Mouse (Mus musculus) kidney, adult 2 months (tissue): Measurements from ENCODE around the gene B3glct. TPM values are rescaled to one million over a fixed set of nuclear protein-coding genes. Genes with fewer than 3 reads are reported as not detected.

Experiments
- DNase-seq: peaks from one replicate; pipeline ENCODE4 v3.0.0; 2021
- H3K27ac ChIP-seq: fragments of 200-500 bp; 2 replicates; pipeline ENCODE4 v1.5.1; 2012; ENCODE audit warnings: low read depth, low read length, control low read depth, inconsistent platforms; ENCODE audit not compliant: insufficient read depth
- H3K27me3 ChIP-seq: fragments of 200-500 bp; replicated peaks from 2 replicates; pipeline ENCODE4 v1.6.1; 2012; ENCODE audit warnings: mild to moderate bottlenecking, moderate library complexity, low read length, inconsistent platforms; ENCODE audit not compliant: control insufficient read depth, insufficient read depth
- H3K36me3 ChIP-seq: fragments of 200-500 bp; 2 replicates; pipeline ENCODE4 v1.6.1; 2012; ENCODE audit warnings: mild to moderate bottlenecking, moderate library complexity, low read length, inconsistent platforms; ENCODE audit not compliant: control insufficient read depth, insufficient read depth
- H3K4me1 ChIP-seq: fragments of 200-500 bp; 2 replicates; pipeline ENCODE4 v1.6.1; 2011; ENCODE audit warnings: low read length; ENCODE audit not compliant: control insufficient read depth, insufficient read depth
- H3K4me3 ChIP-seq: fragments of 200-500 bp; 2 replicates; pipeline ENCODE4 v1.5.1; 2011; ENCODE audit warnings: mild to moderate bottlenecking, low read depth, low read length, control low read depth; ENCODE audit not compliant: insufficient read depth
- CTCF ChIP-seq: fragments of 200-500 bp; conservative IDR thresholded peaks from 2 replicates; pipeline ENCODE4 v1.5.1; 2011; ENCODE audit warnings: low read depth, mild to moderate bottlenecking, control low read depth, low read length, moderate library complexity, mixed read lengths; ENCODE audit not compliant: insufficient read depth, insufficient read length
- POLR2A ChIP-seq: fragments of 200-500 bp; IDR thresholded peaks from one replicate; pipeline ENCODE4 v1.6.1; 2011; ENCODE audit warnings: low read depth, low read length, control low read depth
- WGBS: fragments of 180-500 bp; shearing (Covaris S2); methylation state at CpG from one replicate; pipeline ENCODE4 v1.1.7; 2018; 5-methylcytosine and 5-hydroxymethylcytosine counted together
- polyA plus RNA-seq: library from polyadenylated mRNA; depleted of rRNA; stranded (reverse); fragments of >200 nt; gene quantifications from 2 replicates; pipeline ENCODE4 v1.2.3, GENCODE M21; 2012

Gene B3glct
- polyA plus RNA-seq, 1 experiment, result 6.4 TPM

DNA sequence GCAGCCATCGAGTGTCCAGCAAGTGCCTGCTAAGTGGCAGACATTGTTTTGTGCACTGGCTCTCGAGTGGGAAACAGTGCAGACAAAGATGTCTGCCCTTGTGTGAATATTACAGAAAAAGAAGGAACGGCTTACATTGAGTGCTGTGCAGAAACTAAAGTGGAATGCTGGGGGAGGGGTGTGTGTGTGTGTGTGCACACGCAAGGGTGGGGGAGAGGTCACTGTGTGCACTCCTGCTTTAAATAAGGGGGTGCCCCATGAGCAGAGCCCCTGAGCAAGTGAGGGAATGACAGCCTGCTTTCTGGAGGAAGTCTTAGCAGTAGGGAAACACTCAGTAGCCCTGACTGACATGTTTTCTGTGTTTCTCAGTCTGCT, 27.9 kb upstream of the B3glct start:
- no peaks in the 10 kb centered on the region for H3K27me3 ChIP-seq
- H3K27ac ChIP-seq, result no peak overlapping the region
- no peak for DNase-seq
- WGBS, result 64% methylated on average over 4 of the region's 4 CpGs
- TF ChIP-seq POLR2A, result no peak
- no peak for TF ChIP-seq CTCF
- no peak overlapping the region for H3K4me3 ChIP-seq
- H3K36me3 ChIP-seq, result no peaks in the 10 kb centered on the region
- peaks cover 2% of the 10 kb centered on the region; the same call in 1 of the 2 replicates for H3K4me1 ChIP-seq

DNA sequence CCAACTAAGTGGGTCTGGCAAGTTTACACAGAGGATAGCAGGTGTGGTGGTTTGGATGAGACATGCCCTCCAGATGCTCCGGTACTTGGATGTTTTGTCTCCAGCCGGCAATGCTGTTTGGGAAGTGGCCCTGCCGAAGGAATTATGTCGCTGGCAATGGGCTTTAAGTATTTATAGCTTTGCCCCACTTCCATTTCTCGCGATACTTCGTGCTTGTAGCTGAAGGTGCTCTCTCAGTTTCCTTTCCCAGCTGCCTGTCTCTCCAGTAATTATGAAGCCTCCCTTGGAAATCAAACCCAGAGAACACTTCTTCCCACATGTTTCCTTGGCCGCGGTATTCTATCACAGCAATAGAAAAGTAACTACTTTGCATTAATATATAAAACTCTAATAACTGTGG, 22.4 kb upstream of the B3glct start:
- no peak for DNase-seq
- no peaks in the 10 kb centered on the region for H3K4me1 ChIP-seq
- no peak overlapping the region for H3K27ac ChIP-seq
- TF ChIP-seq POLR2A, result no peak
- TF ChIP-seq CTCF, result no peak
- H3K36me3 ChIP-seq, result no peaks in the 10 kb centered on the region
- no peaks in the 10 kb centered on the region for H3K27me3 ChIP-seq
- no peak overlapping the region for H3K4me3 ChIP-seq
- WGBS, result 87% methylated on average over 9 of the region's 9 CpGs

DNA sequence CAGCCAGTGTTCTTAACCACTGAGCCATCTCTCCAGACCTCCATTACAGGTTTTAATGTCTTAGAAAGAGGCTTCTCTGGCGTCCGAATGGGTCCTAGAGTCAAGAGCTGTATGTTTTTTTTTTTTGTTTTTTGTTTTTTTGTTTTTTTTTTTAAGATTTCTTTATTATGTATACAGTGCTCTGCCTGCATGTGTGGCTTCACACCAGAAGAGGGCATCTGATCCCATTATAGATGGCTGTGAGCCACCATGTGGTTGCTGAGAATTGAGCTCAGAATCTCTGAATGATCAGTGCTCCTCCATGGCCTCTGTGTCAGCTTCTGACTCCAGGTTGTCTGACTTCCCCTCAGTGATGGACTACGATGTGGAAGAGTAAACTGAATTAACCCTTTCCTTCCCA, 20.0 kb upstream of the B3glct start:
- Histone ChIP-seq H3K27me3 (no peaks in the 10 kb centered on the region), H3K27ac (no peak overlapping the region), H3K4me3 (no peak overlapping the region), H3K4me1 (no peaks in the 10 kb centered on the region), H3K36me3 (no peaks in the 10 kb centered on the region)
- no peak for DNase-seq
- no peak for TF ChIP-seq POLR2A
- no peak for TF ChIP-seq CTCF
- 69% methylated on average over 3 of the region's 3 CpGs for WGBS

DNA sequence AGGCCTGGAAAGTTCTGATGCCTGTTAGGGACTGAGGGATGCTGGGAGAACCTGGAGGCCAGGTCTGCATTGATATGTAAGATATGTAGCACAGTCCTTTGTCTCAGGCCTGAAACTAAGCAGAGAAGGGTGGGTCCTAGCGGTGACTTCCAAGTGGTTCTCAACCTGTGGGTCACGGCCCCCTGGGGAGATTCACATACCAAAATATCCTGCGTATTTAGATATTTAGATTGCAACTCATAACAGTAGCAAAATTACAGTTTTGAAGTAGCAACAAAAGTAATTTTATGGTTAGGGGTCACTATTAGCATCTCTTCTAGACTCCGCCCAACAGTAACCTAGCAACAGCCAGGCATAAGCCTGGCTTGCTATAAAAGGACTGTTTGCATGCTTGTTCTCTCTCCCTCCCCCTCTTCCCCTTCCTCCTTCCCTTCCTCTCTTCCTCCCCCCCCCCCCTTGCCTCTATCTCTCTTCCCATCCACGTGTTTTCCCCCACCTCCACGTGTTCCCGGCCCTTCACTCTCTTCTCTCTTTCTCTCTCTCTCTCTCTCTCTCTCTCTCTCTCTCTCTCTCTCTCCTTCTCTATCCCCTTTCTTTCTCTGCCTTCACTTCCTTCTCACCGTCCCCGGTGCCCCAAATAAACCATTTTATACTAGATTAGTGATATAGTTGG, 19.2 kb upstream of the B3glct start:
- DNase-seq, result no peak
- 70% methylated on average over 9 of the region's 9 CpGs for WGBS
- no peaks in the 10 kb centered on the region for H3K36me3 ChIP-seq
- H3K4me1 ChIP-seq, result no peaks in the 10 kb centered on the region
- H3K27me3 ChIP-seq, result no peaks in the 10 kb centered on the region
- no peak for TF ChIP-seq CTCF
- no peak for TF ChIP-seq POLR2A
- no peak overlapping the region for H3K4me3 ChIP-seq
- no peak overlapping the region for H3K27ac ChIP-seq

DNA sequence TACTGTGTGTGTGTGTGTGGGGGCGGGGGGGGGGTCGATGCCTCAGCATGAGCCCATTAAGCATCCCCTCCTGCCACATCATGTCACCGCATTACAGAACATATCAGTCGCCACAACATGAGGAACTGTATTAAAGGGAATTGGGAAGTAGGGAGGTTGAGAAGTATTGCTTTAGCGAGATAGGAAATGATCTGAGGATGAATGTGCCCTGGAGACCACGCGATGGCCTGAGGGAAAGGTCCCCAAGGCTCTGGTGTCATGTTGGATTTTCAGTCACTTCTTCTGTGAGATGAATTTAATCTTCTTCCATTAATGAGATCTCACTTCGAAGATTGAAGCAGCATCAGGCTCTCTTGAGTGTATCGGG, 18.6 kb upstream of the B3glct start:
- DNase-seq, result no peak
- 63% methylated on average over 9 of the region's 9 CpGs for WGBS
- Histone ChIP-seq H3K27ac (no peak overlapping the region), H3K4me1 (no peaks in the 10 kb centered on the region), H3K27me3 (no peaks in the 10 kb centered on the region), H3K4me3 (no peak overlapping the region), H3K36me3 (no peaks in the 10 kb centered on the region)
- TF ChIP-seq CTCF, result no peak
- no peak for TF ChIP-seq POLR2A

DNA sequence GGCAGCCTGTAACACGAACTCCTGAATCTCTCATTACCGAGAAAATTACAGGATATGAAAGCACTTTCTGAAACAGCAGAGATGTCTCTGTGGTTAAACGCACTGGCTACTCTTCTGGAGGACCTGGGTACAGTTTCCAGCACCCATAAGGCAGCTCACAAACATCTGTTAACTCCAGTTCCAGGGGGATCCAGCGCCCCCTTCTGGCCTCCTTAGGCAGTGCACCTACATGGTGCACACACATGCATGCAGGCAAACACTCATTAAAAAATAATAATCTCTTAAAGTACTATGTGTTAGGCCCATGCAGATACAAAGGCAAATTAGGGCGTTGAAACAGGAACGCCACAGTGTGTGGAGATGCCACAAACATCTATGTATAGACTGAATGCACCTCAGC, 16.6 kb upstream of the B3glct start:
- no peaks in the 10 kb centered on the region for H3K4me1 ChIP-seq
- TF ChIP-seq POLR2A, result no peak
- TF ChIP-seq CTCF, result no peak
- H3K4me3 ChIP-seq, result no peak overlapping the region
- WGBS, result 81% methylated on average over 6 of the region's 6 CpGs
- H3K36me3 ChIP-seq, result no peaks in the 10 kb centered on the region
- no peak overlapping the region for H3K27ac ChIP-seq
- DNase-seq, result no peak
- H3K27me3 ChIP-seq, result no peaks in the 10 kb centered on the region

DNA sequence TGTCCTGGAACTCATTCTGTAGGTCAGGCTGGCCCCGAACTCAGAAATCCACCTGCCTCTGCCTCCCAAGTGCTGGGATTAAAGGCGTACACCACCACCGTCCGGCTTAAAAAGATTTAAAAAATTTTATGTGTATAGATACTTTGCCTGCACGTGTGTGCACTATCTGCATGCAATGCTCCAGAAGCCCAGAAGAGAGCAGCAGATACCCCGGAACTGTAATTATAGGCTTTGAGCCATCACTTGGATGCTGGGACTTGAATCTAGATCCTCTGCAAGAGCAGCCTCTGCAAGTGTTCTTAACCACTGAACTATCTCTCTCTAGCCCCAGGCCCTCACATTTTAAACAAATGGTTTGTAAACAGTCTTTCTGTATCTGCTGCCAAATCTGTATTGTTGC, 15.1 kb upstream of the B3glct start:
- no peaks in the 10 kb centered on the region for H3K27me3 ChIP-seq
- no peak for TF ChIP-seq POLR2A
- TF ChIP-seq CTCF, result no peak
- DNase-seq, result no peak
- H3K4me3 ChIP-seq, result no peak overlapping the region
- no peaks in the 10 kb centered on the region for H3K36me3 ChIP-seq
- H3K4me1 ChIP-seq, result no peaks in the 10 kb centered on the region
- H3K27ac ChIP-seq, result no peak overlapping the region
- WGBS, result 91% methylated on average over 6 of the region's 6 CpGs
